Mouse (Mus musculus) forebrain, embryonic 12.5 days (tissue): ENCODE data around the gene Scml4. TPM values are rescaled to one million over a fixed set of nuclear protein-coding genes. Genes with fewer than 3 reads are reported as not detected.
A peak's percentile ranks its signal among the peaks of the same experiment; 100 is the strongest.

Experiments used
- ATAC-seq: fragments of 200-750 bp; cut with Nextera tagmentation; 2 replicates; pipeline ENCODE4 v1.8.0; 2017; ENCODE audit warnings: moderate TSS enrichment; ENCODE audit not compliant: low FRiP score
- H3K27ac ChIP-seq: fragments of 300-500 bp; sonication (generic); 2 replicates; pipeline ENCODE4 v1.5.1; 2016; ENCODE audit warnings: mild to moderate bottlenecking
- H3K27me3 ChIP-seq: fragments of 300-500 bp; sonication (generic); 2 replicates; pipeline ENCODE4 v1.6.1; 2016; ENCODE audit warnings: mild to moderate bottlenecking
- H3K36me3 ChIP-seq: fragments of 300-500 bp; sonication (generic); replicated peaks from 2 replicates; pipeline ENCODE4 v1.6.1; 2016; ENCODE audit warnings: mild to moderate bottlenecking
- H3K4me1 ChIP-seq: fragments of 300-500 bp; sonication (generic); 2 replicates; pipeline ENCODE4 v1.6.1; 2016
- H3K4me2 ChIP-seq: fragments of 300-500 bp; sonication (generic); 2 replicates; pipeline ENCODE4 v1.6.1; 2016; ENCODE audit warnings: mild to moderate bottlenecking, moderate library complexity
- H3K4me3 ChIP-seq: fragments of 300-500 bp; sonication (generic); replicated peaks from 2 replicates; pipeline ENCODE4 v1.5.1; 2016; ENCODE audit warnings: mild to moderate bottlenecking
- H3K9ac ChIP-seq: fragments of 300-500 bp; sonication (generic); 2 replicates; pipeline ENCODE4 v1.6.1; 2016; ENCODE audit warnings: mild to moderate bottlenecking
- H3K9me3 ChIP-seq: fragments of 300-500 bp; sonication (generic); 2 replicates; pipeline ENCODE4 v1.6.1; 2016
- WGBS: fragments of 180-500 bp; shearing (Covaris S2); methylation state at CpG from one replicate; pipeline ENCODE4 v1.1.7; 2016; 5-methylcytosine and 5-hydroxymethylcytosine counted together
- polyA plus RNA-seq: library from polyadenylated mRNA; unstranded; fragments of >200 nt; fragmentation: Nextera tagmentation; extraction: Ambion mirVana; gene quantifications from 2 replicates; pipeline ENCODE4 v1.2.1, GENCODE M21; 2016

Scml4 gene
- polyA plus RNA-seq, 1 experiment from 2014 or later = 3.0 TPM

DNA sequence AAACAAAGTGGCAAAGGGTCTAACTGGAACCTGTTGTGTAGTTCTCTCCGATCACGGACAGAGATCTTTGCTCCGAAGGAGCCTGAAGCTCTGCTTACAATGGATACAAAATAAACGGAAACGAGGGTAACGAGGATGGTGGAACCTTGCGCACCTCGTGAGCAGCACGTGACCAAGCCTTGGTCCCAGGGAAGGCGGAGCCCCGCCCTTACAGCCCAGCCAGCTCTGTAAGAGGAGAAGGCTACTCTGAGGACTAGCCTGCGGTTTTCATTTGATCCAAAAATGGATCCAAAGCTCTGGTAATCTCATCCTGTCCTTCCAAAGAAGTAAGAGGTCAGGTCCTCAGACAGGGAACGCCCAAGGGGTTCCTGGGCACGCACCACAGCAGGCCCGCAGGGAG, 128.5 kb downstream of the Scml4 start:
- 59% methylated on average over 15 of the region's 15 CpGs for WGBS
- Histone ChIP-seq H3K27me3 (peaks cover 14% of the 10 kb centered on the region), H3K27ac (no peak overlapping the region), H3K4me2 (no peak overlapping the region), H3K36me3 (no peaks in the 10 kb centered on the region), H3K9me3 (no peaks in the 10 kb centered on the region), H3K9ac (no peak overlapping the region), H3K4me1 (peaks cover 13% of the 10 kb centered on the region; the same call in 1 of the 2 replicates), H3K4me3 (no peak overlapping the region)
- no peak for ATAC-seq

DNA sequence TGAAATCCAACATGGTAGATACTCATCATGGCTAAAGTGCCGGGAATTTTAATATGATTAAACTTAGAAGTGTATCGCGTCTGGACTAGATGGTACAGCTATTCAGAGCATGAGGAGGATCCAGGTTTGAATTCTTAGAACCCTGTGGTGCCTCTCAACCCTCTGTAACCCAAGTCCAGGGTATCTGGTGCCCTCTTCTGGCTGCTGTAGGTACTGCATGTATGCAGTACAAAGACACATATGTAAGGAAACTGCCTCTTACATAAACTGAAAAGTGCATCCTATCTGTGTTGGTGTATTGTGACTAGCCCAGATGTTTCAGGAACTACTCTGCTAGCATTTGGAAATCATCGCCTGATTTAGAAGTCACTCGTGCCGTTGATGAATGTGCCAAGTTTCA, 129.7 kb downstream of the Scml4 start:
- WGBS = 37% methylated on average over 6 of the region's 6 CpGs
- 0 out of 2 replicates have a peak, but pooled peaks have one; percentile 12 for ATAC-seq
- Histone ChIP-seq H3K27ac (no peak overlapping the region), H3K4me1 (peaks cover 21% of the 10 kb centered on the region), H3K4me2 (no peak overlapping the region), H3K9me3 (no peaks in the 10 kb centered on the region), H3K9ac (no peak overlapping the region), H3K4me3 (no peak overlapping the region), H3K27me3 (peaks cover 23% of the 10 kb centered on the region), H3K36me3 (no peaks in the 10 kb centered on the region)

DNA sequence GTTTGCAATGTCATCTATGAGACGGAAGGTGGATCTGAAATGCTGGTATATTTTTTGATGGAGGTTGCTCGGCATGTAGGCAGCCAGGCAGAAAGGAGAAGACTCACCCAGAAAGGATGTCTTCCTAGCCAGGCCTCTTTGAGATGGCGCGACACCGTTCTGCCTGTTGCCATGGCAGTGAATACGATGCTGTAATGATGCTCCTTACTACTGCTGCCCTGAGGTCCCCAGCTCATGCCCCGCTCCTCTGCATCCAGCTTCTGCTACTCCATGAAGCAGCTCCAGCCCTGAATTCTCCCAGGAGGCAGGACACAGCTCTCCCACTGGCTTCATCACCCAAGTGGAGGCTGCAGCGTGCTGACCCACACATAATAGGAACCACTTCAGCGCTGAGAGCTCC, 130.8 kb downstream of the Scml4 start:
- Histone ChIP-seq H3K9me3 (no peaks in the 10 kb centered on the region), H3K4me3 (no peak overlapping the region), H3K36me3 (no peaks in the 10 kb centered on the region), H3K27me3 (peaks cover 23% of the 10 kb centered on the region), H3K27ac (no peak overlapping the region), H3K9ac (no peak overlapping the region), H3K4me1 (peaks cover 24% of the 10 kb centered on the region), H3K4me2 (no peak overlapping the region)
- WGBS = 61% methylated on average over 9 of the region's 9 CpGs
- ATAC-seq = no peak

DNA sequence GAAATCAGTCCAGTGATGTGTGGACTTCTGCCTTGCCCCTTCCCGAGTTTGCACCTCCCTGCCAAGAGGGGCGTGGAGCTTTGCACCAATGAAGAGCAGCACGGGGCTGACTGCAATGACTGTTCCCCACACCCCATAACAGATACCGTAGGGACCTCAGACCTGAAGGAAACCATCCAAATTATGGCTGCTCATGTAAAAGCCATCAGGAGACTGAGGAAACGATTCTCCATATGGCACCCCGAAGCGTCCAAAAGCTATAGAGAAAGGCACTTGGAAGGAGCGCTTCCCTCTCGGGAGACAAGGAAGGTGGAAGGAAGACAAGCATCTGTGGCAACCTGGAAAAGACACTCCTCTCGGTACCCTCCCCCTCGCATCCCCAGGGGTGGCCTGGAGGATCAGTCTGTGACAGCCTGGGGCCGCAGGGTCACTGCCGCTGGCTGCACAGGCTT, 134.2 kb downstream of the Scml4 start:
- Histone ChIP-seq H3K9ac (no peak overlapping the region), H3K4me3 (no peak overlapping the region), H3K27ac (no peak overlapping the region), H3K27me3 (peaks cover 33% of the 10 kb centered on the region), H3K9me3 (no peaks in the 10 kb centered on the region), H3K36me3 (no peaks in the 10 kb centered on the region), H3K4me1 (peaks cover 19% of the 10 kb centered on the region), H3K4me2 (no peak overlapping the region)
- WGBS = 30% methylated on average over 13 of the region's 13 CpGs
- no peak for ATAC-seq

DNA sequence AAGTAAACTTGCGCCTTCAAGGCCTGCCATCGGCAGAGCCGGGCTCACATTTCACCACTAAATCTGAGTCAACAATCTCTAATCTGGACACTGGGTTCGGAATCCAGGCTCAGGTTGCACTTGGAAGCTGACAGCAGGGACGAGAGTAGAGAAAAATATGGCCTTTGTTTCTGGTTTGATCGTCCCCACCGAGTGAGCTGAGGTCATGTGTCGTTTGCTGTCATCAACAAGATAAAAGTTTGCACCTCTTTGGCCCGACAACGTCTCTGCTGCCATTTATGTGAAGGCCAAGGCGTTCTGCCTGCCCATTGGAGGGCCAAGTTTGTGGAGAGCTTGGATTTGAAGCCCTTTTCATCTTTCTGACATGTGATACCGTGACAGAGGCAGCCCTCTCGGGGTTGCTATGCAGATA, 135.3 kb downstream of the Scml4 start:
- 62% methylated on average over 13 of the region's 13 CpGs for WGBS
- H3K9me3 ChIP-seq = no peaks in the 10 kb centered on the region
- no peak overlapping the region for H3K27ac ChIP-seq
- H3K27me3 ChIP-seq = peaks cover 33% of the 10 kb centered on the region
- H3K9ac ChIP-seq = no peak overlapping the region
- no peak overlapping the region for H3K4me3 ChIP-seq
- no peaks in the 10 kb centered on the region for H3K36me3 ChIP-seq
- no peak overlapping the region for H3K4me2 ChIP-seq
- H3K4me1 ChIP-seq = peaks cover 19% of the 10 kb centered on the region
- no peak for ATAC-seq

DNA sequence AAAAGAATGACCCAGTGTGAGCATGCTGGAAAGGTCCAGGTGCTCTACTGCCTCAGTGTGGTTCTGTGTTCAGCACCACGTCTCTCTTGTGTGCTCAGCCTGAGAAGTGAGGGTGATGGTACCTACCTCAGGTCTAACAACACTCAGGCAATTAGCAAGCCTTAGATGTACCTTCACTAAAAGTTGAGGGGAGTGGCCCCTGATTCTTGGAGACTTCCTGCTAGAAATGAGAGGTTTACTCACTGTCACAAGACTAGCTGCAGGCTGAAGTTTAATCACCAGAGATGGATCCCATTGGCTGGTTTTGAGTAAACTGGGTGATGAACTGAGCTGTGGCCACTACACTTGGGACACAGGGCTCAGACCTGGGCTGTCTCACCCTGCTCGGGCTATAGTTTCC, 137.1 kb downstream of the Scml4 start:
- no peak overlapping the region for H3K4me3 ChIP-seq
- no peaks in the 10 kb centered on the region for H3K36me3 ChIP-seq
- H3K9me3 ChIP-seq = no peaks in the 10 kb centered on the region
- peaks cover 30% of the 10 kb centered on the region for H3K27me3 ChIP-seq
- 82% methylated on average over 2 of the region's 2 CpGs for WGBS
- no peak for ATAC-seq
- no peak overlapping the region for H3K4me2 ChIP-seq
- H3K9ac ChIP-seq = no peak overlapping the region
- peaks cover 15% of the 10 kb centered on the region for H3K4me1 ChIP-seq
- no peak overlapping the region for H3K27ac ChIP-seq

DNA sequence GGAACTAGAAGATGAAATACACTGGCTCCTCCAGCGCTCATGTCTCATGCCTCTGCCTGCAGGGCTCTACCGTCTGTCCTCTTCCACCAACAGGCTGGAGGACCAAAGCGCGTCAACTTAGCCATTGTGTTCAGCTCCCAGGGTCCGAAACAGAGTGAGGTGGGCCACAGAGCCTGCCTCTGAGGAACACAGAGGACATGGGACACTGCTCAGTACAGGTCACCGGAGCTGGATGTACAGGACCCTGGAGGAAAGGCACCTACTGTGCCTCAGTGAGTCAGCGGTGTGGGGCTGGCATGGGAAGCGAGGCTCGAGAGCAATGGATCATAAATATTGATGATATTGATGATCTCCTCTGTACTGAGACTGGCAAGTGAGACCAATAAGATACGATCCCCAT, 139.2 kb downstream of the Scml4 start:
- no peak for ATAC-seq

DNA sequence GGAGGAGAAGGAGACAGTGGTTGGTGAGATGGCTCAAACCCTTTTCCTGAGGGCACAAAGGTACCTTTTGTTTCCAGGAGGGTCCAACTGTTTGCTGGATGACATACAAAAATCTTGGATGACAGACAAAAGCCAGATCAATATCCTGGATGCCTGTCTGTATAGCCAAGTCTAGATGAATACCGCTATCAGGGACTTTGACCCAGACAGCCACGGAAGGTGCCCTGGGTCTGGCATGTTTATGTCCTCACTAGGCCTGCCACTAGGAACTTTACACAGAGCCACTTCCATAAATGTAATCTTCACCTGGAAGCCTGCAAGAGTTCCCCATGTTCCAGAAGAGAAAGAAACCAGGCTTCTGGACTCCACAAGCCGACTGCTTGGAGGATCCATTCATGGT, 141.3 kb downstream of the Scml4 start:
- Histone ChIP-seq H3K9ac (no peak overlapping the region), H3K4me3 (no peak overlapping the region), H3K27me3 (0 out of 2 replicates have a peak, but pooled peaks cover 10% of the 10 kb centered on the region), H3K27ac (no peak overlapping the region), H3K4me2 (no peak overlapping the region), H3K36me3 (0 out of 2 replicates have a peak, but pooled peaks cover 4% of the 10 kb centered on the region), H3K9me3 (no peaks in the 10 kb centered on the region), H3K4me1 (peaks cover 12% of the 10 kb centered on the region)
- no peak for ATAC-seq
- 80% methylated on average over 3 of the region's 3 CpGs for WGBS

More for the DNA sequence above, 139.2 kb downstream of the Scml4 start:
- 0 out of 2 replicates have a peak, but pooled peaks cover 4% of the 10 kb centered on the region for H3K36me3 ChIP-seq
- H3K27me3 ChIP-seq = 0 out of 2 replicates have a peak, but pooled peaks cover 13% of the 10 kb centered on the region
- WGBS = 95% methylated on average over 10 of the region's 10 CpGs
- H3K9ac ChIP-seq = no peak overlapping the region
- no peaks in the 10 kb centered on the region for H3K9me3 ChIP-seq
- no peak overlapping the region for H3K27ac ChIP-seq
- peaks cover 19% of the 10 kb centered on the region for H3K4me1 ChIP-seq
- H3K4me3 ChIP-seq = no peak overlapping the region
- H3K4me2 ChIP-seq = no peak overlapping the region

DNA sequence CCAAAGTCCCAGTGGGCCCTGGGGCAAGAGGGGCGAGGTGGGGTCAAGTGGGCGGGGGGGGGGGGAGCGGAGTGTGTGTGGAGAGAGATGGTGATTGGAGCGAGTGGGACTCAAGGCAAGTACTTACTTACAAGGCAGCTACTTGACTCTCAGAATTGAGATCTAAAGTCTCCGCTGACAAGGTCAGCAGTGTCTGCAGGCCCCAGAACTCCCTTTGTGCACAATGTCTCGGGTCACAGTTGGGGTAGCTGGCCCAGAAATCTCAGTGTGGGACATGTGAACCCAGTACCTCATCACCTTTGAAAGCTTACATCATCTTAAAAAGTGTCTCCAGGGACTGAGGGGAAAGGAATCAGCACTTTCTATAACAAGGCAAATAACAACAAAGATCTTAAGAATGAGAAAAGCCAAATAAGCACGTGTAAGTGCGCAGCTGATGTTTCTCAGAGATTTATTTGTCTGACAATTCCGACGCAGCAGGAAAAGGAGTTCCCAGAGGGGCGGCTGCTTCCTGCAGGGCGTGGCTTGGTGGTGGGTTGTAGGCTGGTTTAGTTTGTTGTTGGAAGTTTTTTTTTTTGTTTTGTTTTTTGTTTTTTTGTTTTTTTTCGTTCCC, 142.0 kb downstream of the Scml4 start:
- Histone ChIP-seq H3K27me3 (0 out of 2 replicates have a peak, but pooled peaks cover 4% of the 10 kb centered on the region), H3K9me3 (no peaks in the 10 kb centered on the region), H3K36me3 (0 out of 2 replicates have a peak, but pooled peaks cover 4% of the 10 kb centered on the region), H3K9ac (no peak overlapping the region), H3K4me3 (0 out of 2 replicates have a peak overlapping the region, but pooled peaks have one; percentile 11), H3K27ac (no peak overlapping the region), H3K4me2 (peak overlapping the region; percentile 53), H3K4me1 (peaks cover 12% of the 10 kb centered on the region)
- ATAC-seq = 0 out of 2 replicates have a peak, but pooled peaks have one; percentile 21
- 10% methylated on average over 13 of the region's 13 CpGs for WGBS

DNA sequence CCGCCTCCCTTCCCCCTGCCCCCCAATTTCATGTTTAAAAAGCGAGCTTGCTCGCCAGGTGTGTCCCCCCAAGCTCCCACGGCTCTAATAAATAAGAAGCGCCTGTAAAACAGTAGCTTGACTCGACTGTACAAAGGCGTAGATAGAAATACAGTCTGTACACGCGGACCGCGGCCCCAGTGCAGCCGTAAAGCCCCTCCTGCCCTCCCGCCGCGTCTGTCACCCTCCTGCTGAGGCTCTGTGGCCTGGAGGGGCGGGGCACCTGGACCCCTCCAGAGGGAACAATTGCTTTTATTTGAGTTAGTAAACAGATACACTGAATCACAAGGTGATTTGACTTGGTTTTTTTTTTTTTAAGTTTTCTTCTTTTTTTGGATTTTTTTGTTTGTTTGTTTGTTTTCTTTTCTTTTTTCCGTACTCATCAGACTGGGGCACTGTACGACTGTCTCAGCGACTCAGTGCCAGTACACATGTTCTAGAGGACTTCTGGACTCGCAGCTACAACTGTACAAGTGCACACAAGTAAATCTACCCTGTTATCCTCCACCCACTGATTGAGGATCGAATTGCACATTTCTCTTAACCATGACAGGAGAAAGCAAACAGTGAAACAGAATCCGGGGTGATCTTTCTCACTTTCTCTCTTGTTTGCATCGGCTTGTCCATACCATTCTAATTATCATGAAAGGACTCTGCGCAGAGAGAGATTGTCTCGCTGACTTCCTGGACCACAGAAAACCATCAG, 142.7 kb downstream of the Scml4 start:
- H3K36me3 ChIP-seq = 0 out of 2 replicates have a peak, but pooled peaks cover 4% of the 10 kb centered on the region
- H3K27me3 ChIP-seq = no peaks in the 10 kb centered on the region
- WGBS = 9% methylated on average over 25 of the region's 25 CpGs
- 0 out of 2 replicates have a peak, but pooled peaks have one; percentile 60 for ATAC-seq
- peaks cover 12% of the 10 kb centered on the region for H3K4me1 ChIP-seq
- H3K9ac ChIP-seq = no peak overlapping the region
- H3K27ac ChIP-seq = no peak overlapping the region
- no peaks in the 10 kb centered on the region for H3K9me3 ChIP-seq
- H3K4me3 ChIP-seq = peak overlapping the region; percentile 11; the same call in 1 of the 2 replicates
- peak overlapping the region; percentile 53 for H3K4me2 ChIP-seq

DNA sequence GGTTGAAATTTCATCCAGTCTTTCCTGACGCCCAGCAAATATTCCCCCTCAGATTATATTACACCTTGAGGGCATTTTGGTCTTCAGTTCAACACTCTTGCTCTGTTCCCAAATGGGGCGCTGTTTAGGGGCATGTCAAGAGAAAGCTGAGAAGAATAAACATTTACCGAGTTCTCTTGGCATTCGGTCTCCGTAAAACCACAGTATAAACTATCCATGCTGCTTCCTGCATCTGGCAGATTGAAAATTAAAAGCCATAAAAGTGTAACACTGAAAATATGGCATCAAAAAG, 143.2 kb downstream of the Scml4 start:
- Histone ChIP-seq H3K4me1 (peaks cover 12% of the 10 kb centered on the region), H3K36me3 (0 out of 2 replicates have a peak, but pooled peaks cover 4% of the 10 kb centered on the region), H3K27ac (no peak overlapping the region), H3K9ac (no peak overlapping the region), H3K27me3 (no peaks in the 10 kb centered on the region), H3K4me3 (no peak overlapping the region), H3K9me3 (no peaks in the 10 kb centered on the region), H3K4me2 (no peak overlapping the region)
- WGBS = 61% methylated on average over 5 of the region's 5 CpGs
- ATAC-seq = no peak

DNA sequence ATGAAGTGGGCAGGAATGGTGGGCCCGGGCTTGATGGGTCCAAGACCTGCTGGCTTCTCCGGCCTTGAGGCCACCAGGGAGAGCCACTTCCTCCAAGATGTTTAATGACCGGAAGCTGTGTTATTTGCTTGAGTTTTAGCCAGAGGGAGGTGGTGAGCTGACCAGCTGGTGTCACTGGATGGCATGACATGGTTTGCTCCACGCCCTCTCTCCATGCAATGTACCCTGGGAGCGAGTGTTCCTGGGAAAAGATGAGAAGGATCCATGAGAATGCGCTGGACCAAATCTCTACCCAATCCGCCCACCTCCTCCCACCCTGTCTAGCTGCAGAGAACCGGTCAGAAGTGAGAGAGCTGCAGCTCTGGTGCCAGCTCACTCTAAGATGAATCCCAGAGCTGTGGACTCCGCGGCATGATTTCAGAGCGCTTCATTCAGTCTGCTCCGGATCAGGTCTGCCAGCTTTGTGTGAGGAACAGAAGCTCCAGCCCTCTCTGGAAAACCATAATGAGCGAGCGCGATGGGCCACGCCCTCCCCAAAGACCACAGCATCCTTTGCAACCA, 144.1 kb downstream of the Scml4 start:
- 92% methylated on average over 16 of the region's 16 CpGs for WGBS
- ATAC-seq = no peak
- H3K9me3 ChIP-seq = no peaks in the 10 kb centered on the region
- H3K36me3 ChIP-seq = 0 out of 2 replicates have a peak, but pooled peaks cover 4% of the 10 kb centered on the region
- H3K27ac ChIP-seq = no peak overlapping the region
- no peak overlapping the region for H3K9ac ChIP-seq
- H3K4me3 ChIP-seq = no peak overlapping the region
- peaks cover 12% of the 10 kb centered on the region for H3K4me1 ChIP-seq
- H3K27me3 ChIP-seq = no peaks in the 10 kb centered on the region
- H3K4me2 ChIP-seq = no peak overlapping the region
